In genomic region chr8:72443338-72443993, GRCm38 (mm10) we compare ENCODE assay signal across 8 mouse cellular contexts. TPM values are rescaled to one million over a fixed set of nuclear protein-coding genes. Genes with fewer than 3 reads are reported as not detected.
DNase-seq lines count a peak whose midpoint lies in the region; ATAC-seq and TF ChIP-seq lines count a peak whose summit lies in the region.

Gene Calr3, minus strand, starts transcription at chr8:72443870.
Gene 1700030K09Rik, plus strand, starts transcription at chr8:72443880.

- intact Hi-C loops in heart, postnatal 36 days (cut with DNase I), result no loop called here

- H3K4me3 ChIP-seq in ES-E14 (ENCODE audit: insufficient read depth in 1 of 2, low read depth in 1 of 2, low read length in 2 of 2, poor library complexity in 1 of 2, severe bottlenecking in 1 of 2), result peak within 1 kb of the TSS; percentile 72 to 87
- H3K4me3 ChIP-seq in forebrain, embryonic 16.5 days (replicated peaks; ENCODE audit: low read length), result peak within 1 kb of the TSS; percentile 46
- peak within 1 kb of the TSS; percentile 60 for H3K4me3 ChIP-seq in layer of hippocampus, adult 2 months
- peak within 1 kb of the TSS; percentile 40 for H3K4me3 ChIP-seq in lung, embryonic 14.5 days (ENCODE audit: low read depth, low read length)
- H3K4me3 ChIP-seq in olfactory bulb, adult 2 months (ENCODE audit: insufficient read depth, low read depth, low read length), result peak within 1 kb of the TSS; percentile 65
- peak within 1 kb of the TSS; percentile 41 for H3K4me3 ChIP-seq in thymus, adult 2 months (ENCODE audit: control insufficient read depth, insufficient read depth, low read length)

- DNase-seq in ES-E14 (ENCODE audit: low read depth, low spot score), result peak; percentile 97
- peak; percentile 98 to 100 for DNase-seq in cerebellum, adult 18-20 months
- peak; percentile 95 to 97 for DNase-seq in heart, postnatal 36 days
- peak; percentile 99 for DNase-seq in layer of hippocampus, adult 2 months (ENCODE audit: low spot score in 2 of 2)
- peak; percentile 99 for DNase-seq in lung, embryonic 14.5 days
- DNase-seq in thymus, adult 2 months, result peak; percentile 99

- no peak for TF ChIP-seq CTCF in layer of hippocampus, adult 2 months (conservative IDR thresholded peaks at IDR 0.05)
- no peak for TF ChIP-seq CTCF in lung, embryonic 14.5 days (IDR thresholded peaks at IDR 0.05; ENCODE audit: low read depth)
- TF ChIP-seq CTCF in olfactory bulb, adult 2 months (IDR thresholded peaks at IDR 0.05; ENCODE audit: insufficient read depth, low read depth, low read length), result no peak
- peak; percentile 52; the same call in 1 of the 2 replicates for TF ChIP-seq CTCF in thymus, adult 2 months (IDR thresholded peaks at IDR 0.05; ENCODE audit: borderline replicate concordance, control insufficient read depth, extremely low read depth, insufficient read depth, low read length, poor library complexity)

- in situ Hi-C loops in ES-E14 (cut with MboI; ENCODE audit: low sequenced_read_pairs in 2 of 2, unreplicated experiment in 2 of 2), result no loop called here

- H3K9ac ChIP-seq in ES-E14 (ENCODE audit: insufficient read depth, low read depth, low read length, poor library complexity, severe bottlenecking), result peak within 1 kb of the TSS; percentile 85
- peak within 1 kb of the TSS; percentile 65 for H3K9ac ChIP-seq in forebrain, embryonic 16.5 days (replicated peaks; ENCODE audit: low read depth, low read length)
- peak within 1 kb of the TSS; percentile 55 for H3K9ac ChIP-seq in lung, embryonic 14.5 days

- H3K27ac ChIP-seq in ES-E14 (ENCODE audit: insufficient read depth, low read depth, low read length, poor library complexity, severe bottlenecking), result no peak within 1 kb of the TSS
- H3K27ac ChIP-seq in forebrain, embryonic 16.5 days (ENCODE audit: low read length), result peak within 1 kb of the TSS; percentile 17; the same call in 1 of the 2 replicates
- H3K27ac ChIP-seq in layer of hippocampus, adult 2 months, result peak within 1 kb of the TSS; percentile 87
- no peak within 1 kb of the TSS for H3K27ac ChIP-seq in lung, embryonic 14.5 days (ENCODE audit: low read depth)
- peak within 1 kb of the TSS; percentile 57; the same call in 1 of the 2 replicates for H3K27ac ChIP-seq in olfactory bulb, adult 2 months (ENCODE audit: insufficient read depth, low read depth, low read length)
- no peak within 1 kb of the TSS for H3K27ac ChIP-seq in thymus, adult 2 months (ENCODE audit: control insufficient read depth, insufficient read depth, low read length)

- H3K9me3 ChIP-seq in ES-E14 (ENCODE audit: control insufficient read depth, insufficient read depth, low read depth, low read length), result no peaks in the 10 kb centered on the region
- H3K9me3 ChIP-seq in forebrain, embryonic 16.5 days (ENCODE audit: control insufficient read depth, low read length), result no peaks in the 10 kb centered on the region
- H3K9me3 ChIP-seq in lung, embryonic 14.5 days (ENCODE audit: low read depth, low read length), result no peaks in the 10 kb centered on the region

- peak within 1 kb of the TSS; percentile 63 for H3K4me2 ChIP-seq in forebrain, embryonic 16.5 days (ENCODE audit: low read length)
- H3K4me2 ChIP-seq in lung, embryonic 14.5 days, result peak within 1 kb of the TSS; percentile 74

- H3K36me3 ChIP-seq in ES-E14 (ENCODE audit: control insufficient read depth, insufficient read depth, low read length, poor library complexity, severe bottlenecking), result 0 out of 2 replicates have a peak, but pooled peaks cover 3% of the 10 kb centered on the region
- H3K36me3 ChIP-seq in forebrain, embryonic 16.5 days (ENCODE audit: control insufficient read depth, insufficient read depth), result no peaks in the 10 kb centered on the region
- H3K36me3 ChIP-seq in lung, embryonic 14.5 days (ENCODE audit: insufficient read depth), result peaks cover 5% of the 10 kb centered on the region; the same call in 1 of the 2 replicates
- no peaks in the 10 kb centered on the region for H3K36me3 ChIP-seq in thymus, adult 2 months (ENCODE audit: control insufficient read depth, insufficient read depth, low read length)

- peak; percentile 57; the same call in 1 of the 2 replicates for TF ChIP-seq POLR2A in olfactory bulb, adult 2 months (IDR thresholded peaks at IDR 0.05; ENCODE audit: insufficient read depth, low read depth, low read length)
- 0 out of 2 replicates have a peak, but pooled peaks have one; percentile 42 for TF ChIP-seq POLR2A in thymus, adult 2 months (IDR thresholded peaks at IDR 0.05; ENCODE audit: control insufficient read depth, extremely low read depth, insufficient read depth, low read length, poor library complexity)

- no peaks in the 10 kb centered on the region for H3K27me3 ChIP-seq in forebrain, embryonic 16.5 days (replicated peaks; ENCODE audit: control insufficient read depth, insufficient read depth, low read length)
- H3K27me3 ChIP-seq in lung, embryonic 14.5 days (ENCODE audit: insufficient read depth, low read length), result no peaks in the 10 kb centered on the region
- H3K27me3 ChIP-seq in thymus, adult 2 months (ENCODE audit: control insufficient read depth, insufficient read depth, low read length), result no peaks in the 10 kb centered on the region

- no peaks in the 10 kb centered on the region; a peak in 1 of 4 replicates for H3K4me1 ChIP-seq in ES-E14 (ENCODE audit: control insufficient read depth in 2 of 2, insufficient read depth in 2 of 2, low read length in 2 of 2, poor library complexity in 1 of 2)
- peaks cover 15% of the 10 kb centered on the region for H3K4me1 ChIP-seq in forebrain, embryonic 16.5 days (replicated peaks; ENCODE audit: control insufficient read depth, insufficient read depth, low read length)
- H3K4me1 ChIP-seq in lung, embryonic 14.5 days (ENCODE audit: insufficient read depth), result no peaks in the 10 kb centered on the region
- H3K4me1 ChIP-seq in olfactory bulb, adult 2 months (ENCODE audit: control insufficient read depth, insufficient read depth, low read length), result peaks cover 20% of the 10 kb centered on the region
- H3K4me1 ChIP-seq in thymus, adult 2 months (replicated peaks; ENCODE audit: control insufficient read depth, insufficient read depth, low read length), result peaks cover 9% of the 10 kb centered on the region

- WGBS in forebrain, embryonic 16.5 days, result 5% methylated on average over 34 of the region's 34 CpGs
- WGBS in lung, embryonic 14.5 days, result 4% methylated on average over 34 of the region's 34 CpGs
- WGBS in olfactory bulb, adult 2 months, result 6% methylated on average over 34 of the region's 34 CpGs
- WGBS in thymus, adult 2 months, result 10% methylated on average over 34 of the region's 34 CpGs

- ATAC-seq in forebrain, embryonic 16.5 days, result peak; percentile 99
- peak; percentile 99 for ATAC-seq in lung, embryonic 14.5 days (ENCODE audit: insufficient read depth)

TF ChIP-seq in ES-E14, 5 proteins besides CTCF, POLR2A, EP300 and RAD21:
- TF ChIP-seq HCFC1 (IDR thresholded peaks at IDR 0.05; ENCODE audit: borderline replicate concordance, insufficient read depth, low read length) (peak; percentile 95), ZNF384 (IDR thresholded peaks at IDR 0.05; ENCODE audit: low read depth, low read length) (no peak), CHD2 (IDR thresholded peaks at IDR 0.05; ENCODE audit: low read depth, low read length) (peak; percentile 69)

RNA-seq across cellular contexts. Expression of gene Calr3, which starts in this region (rescaled TPM):
- 3.1 and 3.2 TPM in 2 replicates for total RNA-seq in ES-E14 (2012; rRNA removed)
- 1.1 and 1.3 TPM in 2 replicates for polyA plus RNA-seq in forebrain, embryonic 16.5 days (2015; fragmentation: Nextera tagmentation; extraction: Ambion mirVana)
- total RNA-seq in heart, postnatal 36 days (2021), result 10 to 100 TPM; 17.1 to 22.0 TPM
- total RNA-seq in layer of hippocampus, adult 2 months (2021), result under 1 TPM; 0.52 to 0.90 TPM
- polyA plus RNA-seq in lung, embryonic 14.5 days (2014; fragmentation: Nextera tagmentation; extraction: Ambion mirVana), result 1.0 and 1.9 TPM in 2 replicates
- polyA plus RNA-seq in olfactory bulb, adult 2 months (2012; ENCODE audit: insufficient read depth, insufficient read length, low replicate concordance, missing spikeins), result not detected in 2 replicates
- 0.31 and 0.32 TPM in 2 replicates for polyA plus RNA-seq in thymus, adult 2 months (2012; rRNA removed)

RNA-seq across cellular contexts. Expression of gene 1700030K09Rik, which starts in this region (rescaled TPM):
- total RNA-seq in ES-E14 (2012; rRNA removed), result 8.1 and 9.0 TPM in 2 replicates
- 21.4 and 24.5 TPM in 2 replicates for polyA plus RNA-seq in forebrain, embryonic 16.5 days (2015; fragmentation: Nextera tagmentation; extraction: Ambion mirVana)
- 1 to 10 TPM; 4.6 to 5.8 TPM for total RNA-seq in heart, postnatal 36 days (2021)
- total RNA-seq in layer of hippocampus, adult 2 months (2021), result 10 to 100 TPM; 10.9 to 11.7 TPM
- polyA plus RNA-seq in lung, embryonic 14.5 days (2014; fragmentation: Nextera tagmentation; extraction: Ambion mirVana), result 13.6 and 17.2 TPM in 2 replicates
- not detected in 2 replicates for polyA plus RNA-seq in olfactory bulb, adult 2 months (2012; ENCODE audit: insufficient read depth, insufficient read length, low replicate concordance, missing spikeins)
- 7.2 and 9.5 TPM in 2 replicates for polyA plus RNA-seq in thymus, adult 2 months (2012; rRNA removed)

Comparison
In these comparisons a context has a peak if more than half of its experiments do, and no peak if none do; other contexts are left out.
1. H3K27ac ChIP-seq: peak in forebrain, embryonic 16.5 days (single experiment), layer of hippocampus, adult 2 months (single experiment) and olfactory bulb, adult 2 months (single experiment); none in ES-E14 (single experiment), lung, embryonic 14.5 days (single experiment) and thymus, adult 2 months (single experiment).
2. Peak in every context shown above with its lines, with median percentiles within 50 percentile points of each other: DNase-seq, H3K4me3 ChIP-seq and H3K9ac ChIP-seq.